Mouse (Mus musculus) 3T3-L1 (cell line): Measurements from ENCODE around the gene Noc3l.

Source experiments
- DNase-seq: peaks from one replicate; pipeline ENCODE4 v3.0.0-alpha.2; 2015; ENCODE audit warnings: low read depth, low spot score

Noc3l gene

GRCm38 (mm10) chr19:38758685-38759472 lies 60.2 kb downstream of the Noc3l start:
- peak; percentile 96 for DNase-seq

- DNase-seq: peak; percentile 72
Measured at GRCm38 (mm10) chr19:38758056-38758455, 61.0 kb downstream of the Noc3l start.

GRCm38 (mm10) chr19:38757161-38757560 lies 61.9 kb downstream of the Noc3l start:
- peak; percentile 85 for DNase-seq

GRCm38 (mm10) chr19:38750192-38750591 lies 68.8 kb downstream of the Noc3l start:
- peak; percentile 42 for DNase-seq

- DNase-seq: peak; percentile 15
Measured at GRCm38 (mm10) chr19:38746492-38747014, 72.5 kb downstream of the Noc3l start.

GRCm38 (mm10) chr19:38745810-38746491 lies 73.1 kb downstream of the Noc3l start:
- no peak for DNase-seq

- DNase-seq: peak; percentile 40
Measured at GRCm38 (mm10) chr19:38744546-38744945, 74.5 kb downstream of the Noc3l start.
